Mouse (Mus musculus) liver, adult 2 months (tissue): ENCODE data around the gene Ankle2.

Source experiments
- CTCF ChIP-seq: fragments of 200-500 bp; IDR thresholded peaks from 2 replicates; pipeline ENCODE4 v1.5.1; 2011; ENCODE audit warnings: low read depth, low read length, control low read depth
- POLR2A ChIP-seq: fragments of 200-500 bp; IDR thresholded peaks from 2 replicates; pipeline ENCODE4 v1.6.1; 2011; ENCODE audit warnings: low read length, control low read depth; ENCODE audit not compliant: insufficient read depth; ENCODE audit errors: extremely low read depth

DNA sequence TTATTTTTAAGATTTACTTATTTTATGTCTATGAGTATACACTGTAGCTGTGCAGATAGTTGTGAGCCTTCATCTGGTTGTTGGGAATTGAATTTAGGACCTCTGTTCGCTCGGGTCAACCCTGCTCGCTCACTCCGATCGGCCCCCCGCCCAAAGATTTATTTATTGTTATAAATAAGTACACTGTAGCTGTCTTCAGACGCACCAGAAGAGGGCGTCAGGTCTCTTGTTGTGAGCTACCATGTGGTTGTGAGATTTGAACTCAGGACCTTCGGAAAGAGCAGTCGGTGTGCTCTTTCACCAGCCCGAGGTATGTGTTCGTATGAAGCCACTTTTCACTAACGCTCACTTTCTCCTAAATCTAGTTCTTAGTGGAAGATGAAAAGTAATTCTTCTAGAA is 834 bp downstream of the Ankle2 start:
- TF ChIP-seq POLR2A (no peak), CTCF (no peak)
